Mouse (Mus musculus) adrenal gland, adult 10 weeks (tissue): Measurements from ENCODE around the gene Abcf2. TPM values are rescaled to one million over a fixed set of nuclear protein-coding genes. Genes with fewer than 3 reads are reported as not detected.

Experiments
- polyA plus RNA-seq: library from polyadenylated mRNA; stranded (reverse); fragments of 350-450 nt; fragmentation: Illumina TruSeq; extraction: RNeasy Lipid Tissue Mini Kit (QIAGEN cat#74804); gene quantifications from one replicate; pipeline ENCODE4 v1.2.3, GENCODE M21; 2014; ENCODE audit warnings: low read depth, low replicate concordance

Gene Abcf2
- polyA plus RNA-seq = 20.0 TPM

DNA sequence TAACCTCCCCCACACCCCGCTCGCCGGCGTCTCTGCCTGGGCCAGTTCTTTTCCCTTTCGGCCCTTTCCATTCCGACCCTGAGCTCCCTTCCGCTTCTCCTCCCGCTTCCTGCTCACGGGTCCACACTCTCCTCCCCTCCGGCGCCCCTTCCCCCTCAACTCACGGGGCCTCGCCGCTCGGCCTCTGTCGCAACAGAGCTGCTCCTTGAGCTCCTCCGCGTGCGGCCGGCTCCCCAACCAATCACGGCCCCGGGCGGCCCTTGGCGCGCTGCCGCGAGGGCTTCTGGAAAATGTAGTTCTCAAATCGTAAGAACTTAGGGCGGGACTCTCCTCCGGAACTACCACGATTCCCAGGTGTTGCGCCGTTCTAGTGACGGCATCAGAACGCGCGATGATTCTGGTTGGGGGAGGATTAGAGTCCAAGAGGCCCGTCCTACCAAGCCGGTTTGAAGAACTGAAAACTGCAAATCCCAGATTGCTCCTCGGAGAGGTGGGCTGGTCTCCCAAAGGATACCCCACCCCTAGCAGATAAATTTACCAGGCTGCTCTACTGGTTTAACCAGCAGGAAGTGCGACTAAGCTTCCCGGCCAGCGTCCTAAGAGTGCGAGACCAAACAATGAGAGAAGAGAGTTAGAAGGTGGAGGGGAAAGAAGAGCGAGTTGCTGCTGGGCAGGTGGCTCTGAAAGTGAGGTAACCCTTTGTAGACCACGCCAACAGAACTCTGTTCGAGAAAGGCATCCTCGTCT lies at the start of gene Abcf2:
TSS of gene Abcf2 (minus strand) at position 285 of the 747 bp plus-strand sequence.

DNA sequence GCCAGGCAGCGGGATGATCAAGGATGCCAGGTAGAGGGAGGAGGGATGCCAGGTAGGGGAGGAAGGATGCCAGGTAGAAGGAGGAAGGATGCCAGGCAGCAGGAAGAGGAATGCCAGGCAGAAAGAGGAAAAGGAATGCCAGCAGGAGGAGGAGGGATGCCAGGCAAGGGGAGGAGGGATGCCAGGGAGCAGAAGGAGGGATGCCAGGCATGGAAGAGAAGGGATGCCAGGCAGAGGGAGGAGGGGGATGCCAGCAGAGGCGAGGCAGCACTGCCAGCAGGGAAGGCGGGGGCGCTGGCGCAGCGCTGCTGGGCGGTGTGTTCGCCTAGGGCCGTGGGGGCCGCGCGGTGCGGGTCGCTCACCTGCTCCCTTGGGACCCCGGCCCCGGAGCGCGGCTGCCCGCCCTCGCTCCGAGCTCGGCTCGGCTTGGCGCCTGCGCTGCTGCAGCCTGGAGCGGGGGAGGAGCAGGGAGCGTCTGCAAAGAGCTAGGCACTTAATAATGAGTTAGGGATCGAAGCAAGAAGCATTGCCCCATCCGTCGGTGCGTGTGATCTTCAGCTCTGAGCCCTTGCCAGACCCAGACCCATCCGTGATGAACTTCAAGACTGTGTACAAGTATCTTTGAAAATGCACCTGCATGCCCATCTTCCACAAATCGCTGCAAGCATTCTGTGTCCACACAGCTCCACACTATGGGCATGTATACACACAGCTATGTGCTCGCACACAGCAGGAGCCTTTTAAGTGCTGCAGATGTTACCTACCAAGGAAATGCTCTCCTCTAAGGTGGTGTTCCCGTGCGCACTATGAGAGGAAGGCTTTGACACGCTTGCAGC lies 46.9 kb upstream of the Abcf2 start, which contains the start of gene Smarcd3:
TSS of gene Smarcd3 (minus strand) at position 426 of the 836 bp plus-strand sequence.

DNA sequence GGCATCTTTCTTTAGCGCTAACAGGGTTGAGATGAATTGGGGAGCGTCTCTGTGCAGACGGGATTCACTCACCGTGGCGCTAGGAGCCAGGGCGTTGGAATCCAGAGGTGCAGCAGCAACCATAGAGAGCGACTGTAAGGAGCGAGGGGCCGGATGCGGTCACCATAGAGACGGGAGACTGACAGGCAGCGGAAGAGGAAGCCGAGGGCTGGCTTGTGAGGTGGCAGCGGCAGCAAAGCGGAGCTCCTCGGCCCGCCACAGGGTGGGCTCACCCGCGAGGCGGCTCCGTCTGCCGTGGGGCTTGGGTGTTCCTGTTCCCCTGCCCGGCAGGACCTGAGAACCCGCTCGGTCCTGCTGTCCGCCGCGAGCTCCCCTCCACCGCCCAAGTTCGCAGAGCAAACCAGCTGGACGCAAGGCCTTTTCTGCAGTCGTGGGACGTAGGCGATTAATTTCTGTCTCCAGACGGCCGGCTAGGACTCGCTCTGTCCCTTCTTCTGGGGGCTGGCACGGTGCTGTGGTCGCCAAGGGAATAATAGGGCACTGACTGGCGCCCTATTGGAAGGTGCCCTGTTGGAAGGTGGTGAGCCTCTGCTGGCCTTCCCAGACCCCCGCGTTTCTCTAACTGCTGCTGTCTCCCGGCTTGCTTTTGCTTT lies 9.4 kb upstream of the Abcf2 start, which contains the start of gene Chpf2:
TSS of gene Chpf2 (plus strand) at position 195 of the 653 bp plus-strand sequence.

DNA sequence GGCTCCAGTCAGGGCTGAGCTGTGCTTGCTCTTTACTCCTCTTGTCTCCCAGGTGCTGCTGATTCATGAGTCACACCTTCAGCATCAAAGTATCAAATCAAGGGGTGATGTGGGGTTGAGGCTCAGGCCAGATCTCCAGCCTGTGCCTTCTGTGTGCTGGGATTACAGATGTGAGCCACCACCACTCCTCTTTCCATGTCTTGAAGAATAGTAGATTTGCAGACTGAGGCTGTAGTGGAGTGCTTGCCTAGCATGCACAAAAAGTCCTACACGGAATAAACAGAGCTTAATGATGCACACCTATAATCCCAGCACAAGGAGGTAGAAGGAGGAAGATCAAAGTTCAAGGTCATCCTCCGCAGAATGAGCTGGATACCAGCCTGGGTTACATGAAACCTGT lies 20.6 kb downstream of the Abcf2 start, which contains the start of gene 4931409K22Rik:
TSS of gene 4931409K22Rik (minus strand) at position 101 of the 400 bp plus-strand sequence.

DNA sequence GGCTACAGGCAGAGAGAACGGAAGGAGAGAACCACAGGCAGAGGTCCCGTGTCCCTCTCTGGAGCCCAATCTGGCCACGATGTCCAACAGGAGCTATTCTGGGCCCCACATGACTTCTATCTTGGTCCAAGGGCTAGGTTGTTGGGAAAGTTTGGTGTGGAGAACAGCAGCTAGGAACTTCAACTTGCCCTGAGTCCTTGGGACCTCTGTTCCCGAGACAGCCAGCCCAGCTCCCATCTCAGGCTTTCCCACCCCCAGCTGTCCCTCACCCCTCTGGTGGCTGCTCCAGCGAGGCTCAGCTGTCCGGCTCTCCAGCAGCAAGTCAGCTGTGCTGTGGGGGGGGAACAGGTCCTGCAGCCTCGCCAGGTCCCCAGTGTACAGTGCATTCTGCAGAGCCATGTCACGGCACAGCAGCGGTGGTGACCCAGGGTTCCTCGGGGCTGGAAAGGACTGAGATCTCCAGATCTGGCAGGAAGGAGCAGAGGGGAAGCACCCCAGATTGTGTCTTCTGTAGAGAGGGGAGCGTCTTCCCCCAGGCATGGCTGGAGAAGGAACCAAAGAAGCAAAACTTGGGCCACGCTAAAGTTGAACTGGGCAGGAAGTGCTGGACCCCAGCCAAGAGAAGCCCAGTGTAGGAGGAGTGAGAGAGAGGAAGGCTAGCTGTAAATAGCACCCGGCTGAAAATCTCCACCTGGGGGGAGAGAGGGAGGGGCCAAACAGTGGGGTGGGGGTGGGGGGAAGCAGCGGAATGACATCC lies 36.7 kb downstream of the Abcf2 start, which contains the start of gene Asb10:
TSS of gene Asb10 (minus strand) at position 592 of the 757 bp plus-strand sequence.

DNA sequence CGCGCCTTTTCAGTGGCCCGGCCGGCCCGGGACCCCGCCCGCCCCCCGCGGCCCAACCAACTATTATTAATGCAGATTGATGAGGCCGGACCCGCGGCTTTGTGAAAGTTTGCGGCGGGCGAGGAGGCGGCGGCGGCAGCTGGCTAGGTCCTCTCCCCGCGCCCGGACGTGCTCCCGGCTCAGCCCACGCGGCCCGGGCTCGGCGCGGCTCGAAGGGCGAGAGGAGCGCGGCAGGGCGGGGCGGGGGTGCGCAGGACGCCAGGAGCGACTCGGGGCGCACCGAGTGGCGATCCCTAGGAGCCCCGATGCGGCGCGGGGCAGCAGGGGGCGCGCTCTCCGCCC lies 50.4 kb downstream of the Abcf2 start, which contains the start of gene Gbx1:
TSS of gene Gbx1 (minus strand) at position 314 of the 342 bp plus-strand sequence.

Other genes with a start within 250 kb of the Abcf2 start
- gene Kcnh2, start 225.9 kb downstream of the Abcf2 start, polyA plus RNA-seq = 0.35 TPM
- 0.35 TPM for gene Nos3, start 212.7 kb downstream of the Abcf2 start, polyA plus RNA-seq
- gene Atg9b, start 185.3 kb downstream of the Abcf2 start, polyA plus RNA-seq = not detected
- gene Abcb8, start 183.8 kb downstream of the Abcf2 start, polyA plus RNA-seq = 1.5 TPM
- gene Asic3, start 164.1 kb downstream of the Abcf2 start, polyA plus RNA-seq = not detected
- 12.3 TPM for gene Cdk5, start 153.9 kb downstream of the Abcf2 start, polyA plus RNA-seq
- gene Slc4a2, start 153.6 kb downstream of the Abcf2 start, polyA plus RNA-seq = 3.8 TPM
- gene Fastk, start 132.2 kb downstream of the Abcf2 start, polyA plus RNA-seq = 2.4 TPM
- gene Tmub1, start 129.6 kb downstream of the Abcf2 start, polyA plus RNA-seq = 0.93 TPM
- 4.7 TPM for gene Agap3, start 125.3 kb downstream of the Abcf2 start, polyA plus RNA-seq
- gene Gbx1, start 50.3 kb downstream of the Abcf2 start, polyA plus RNA-seq = not detected
- not detected for gene Asb10, start 36.5 kb downstream of the Abcf2 start, polyA plus RNA-seq
- gene 4931409K22Rik, start 20.7 kb downstream of the Abcf2 start, polyA plus RNA-seq = not detected
- gene Chpf2, start 9.3 kb upstream of the Abcf2 start, polyA plus RNA-seq = 2.4 TPM
- gene Smarcd3, start 46.9 kb upstream of the Abcf2 start, polyA plus RNA-seq = 3.0 TPM
- 57.0 TPM for gene Nub1, start 108.1 kb upstream of the Abcf2 start, polyA plus RNA-seq
- gene Wdr86, start 153.3 kb upstream of the Abcf2 start, polyA plus RNA-seq = 0.23 TPM
- not detected for gene Crygn, start 180.5 kb upstream of the Abcf2 start, polyA plus RNA-seq